Mouse (Mus musculus) kidney, postnatal 36 days (tissue): ENCODE measurements at regions not wholly inside any gene's neighbourhood (a gene's known extent, or its start where the extent isn't known, plus 50 kb on each side); places are given as distances from the start of the nearest gene placed in this dataset.

Experiments used
- DNase-seq, 2 experiments: peaks; one replicate each; pipeline ENCODE4 v3.0.0; 2021 to 2022; ENCODE audit warnings: mixed read lengths in 2 of 2

DNA sequence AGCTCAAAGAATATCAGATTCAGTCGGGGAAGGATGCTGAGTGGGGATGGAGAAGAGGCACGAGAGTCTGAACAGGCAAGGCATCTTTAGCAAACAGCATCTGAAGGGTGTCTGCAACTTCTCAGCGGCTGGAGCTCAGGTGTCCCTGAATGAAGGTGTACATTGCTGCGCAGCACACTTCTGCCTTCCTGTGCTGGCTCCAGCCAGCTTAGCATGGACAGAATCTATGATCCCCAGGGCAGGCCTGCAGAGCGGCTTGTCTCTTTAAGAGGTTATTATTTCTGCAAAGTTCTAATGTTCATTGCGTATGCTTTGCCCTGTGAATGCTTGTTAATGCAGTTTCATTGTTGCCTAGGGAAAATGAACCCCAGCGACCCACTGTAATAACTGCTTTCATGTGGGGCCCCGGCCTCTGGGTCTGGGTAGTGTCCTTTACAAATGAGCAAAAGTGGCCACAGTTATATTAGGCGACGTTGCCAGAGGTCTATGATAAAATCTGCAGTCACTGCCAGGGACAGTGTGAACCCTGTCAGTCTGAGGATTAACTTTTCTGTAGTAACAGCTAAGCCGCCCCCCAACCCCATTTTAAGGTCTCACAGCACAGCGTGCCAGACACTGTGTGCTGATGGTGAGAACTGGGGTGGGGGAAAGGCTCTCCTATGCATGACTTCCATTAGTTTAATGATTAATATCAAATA, 88.3 kb upstream of the Bmper start:
- DNase-seq: no peak

DNA sequence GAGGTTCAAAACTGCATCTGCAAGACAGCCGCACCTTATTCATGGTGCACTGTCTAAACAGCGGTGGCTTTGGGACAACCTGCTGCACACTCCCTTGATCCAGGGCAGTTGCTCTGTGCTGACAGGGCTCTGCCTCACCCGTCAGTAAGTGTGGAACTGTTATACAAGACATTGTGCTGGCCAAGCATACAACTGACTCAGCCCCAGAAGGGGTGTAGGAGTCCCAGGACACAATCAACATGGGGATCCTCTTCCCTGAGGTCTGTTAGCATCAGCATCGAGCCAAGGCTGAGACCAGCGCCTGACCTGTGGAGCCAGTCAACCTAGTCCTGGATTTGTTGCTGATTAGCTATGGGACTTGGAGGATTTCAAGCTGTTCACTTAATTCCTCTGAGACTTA, 86.4 kb upstream of the Bmper start:
- no peak for DNase-seq

DNA sequence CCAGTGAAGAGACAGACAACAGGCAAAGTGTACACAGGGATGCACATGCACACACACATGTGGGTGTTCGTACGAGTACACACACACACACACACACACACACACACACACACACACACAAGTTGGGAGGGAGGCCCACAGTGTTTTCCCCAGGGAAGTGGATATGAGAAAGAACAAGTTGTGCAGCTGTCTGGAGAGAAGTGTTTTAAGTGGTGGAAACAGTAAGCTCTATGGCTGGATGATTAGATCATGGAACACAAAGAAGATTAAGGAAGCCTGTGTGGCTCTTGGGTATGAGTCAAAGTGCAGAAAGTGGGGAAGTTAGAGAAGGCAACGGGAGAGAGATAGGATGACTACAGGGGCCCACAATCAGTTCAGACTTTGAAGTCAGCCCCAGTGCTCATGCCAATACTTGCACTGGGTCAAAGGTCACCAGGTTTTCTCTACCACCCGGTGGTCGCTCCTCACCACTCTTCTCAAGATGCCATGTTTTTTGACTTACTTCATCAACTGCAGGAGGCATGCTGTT, 85.1 kb upstream of the Bmper start:
- no peak for DNase-seq

DNA sequence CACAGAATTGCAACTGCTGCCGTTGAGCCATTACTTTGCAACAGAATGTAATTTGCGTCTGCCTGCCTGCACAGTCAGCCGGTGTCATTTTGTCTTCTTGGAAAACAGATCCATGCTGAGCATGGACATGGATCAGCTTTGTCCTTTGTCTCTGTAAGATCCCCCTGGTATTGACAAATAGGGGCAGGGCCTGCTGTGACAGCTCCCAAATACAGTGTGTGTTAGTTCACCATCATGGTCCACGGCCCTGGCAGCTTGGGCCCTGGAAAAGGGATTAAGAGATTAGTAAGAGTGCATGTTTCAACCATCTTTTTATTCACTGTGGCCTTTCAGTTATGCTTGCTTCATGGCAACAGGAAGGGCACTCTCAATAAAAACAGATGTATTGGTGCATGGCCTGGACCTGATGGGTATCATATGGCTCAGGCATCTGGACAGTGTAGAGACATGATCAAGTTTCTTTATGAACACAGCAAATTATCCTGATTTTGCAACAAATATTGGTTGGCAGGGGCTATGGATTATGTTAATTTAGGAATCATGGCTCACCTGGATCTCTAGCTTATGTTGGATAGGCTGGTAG, 83.2 kb upstream of the Bmper start:
- no peak for DNase-seq

DNA sequence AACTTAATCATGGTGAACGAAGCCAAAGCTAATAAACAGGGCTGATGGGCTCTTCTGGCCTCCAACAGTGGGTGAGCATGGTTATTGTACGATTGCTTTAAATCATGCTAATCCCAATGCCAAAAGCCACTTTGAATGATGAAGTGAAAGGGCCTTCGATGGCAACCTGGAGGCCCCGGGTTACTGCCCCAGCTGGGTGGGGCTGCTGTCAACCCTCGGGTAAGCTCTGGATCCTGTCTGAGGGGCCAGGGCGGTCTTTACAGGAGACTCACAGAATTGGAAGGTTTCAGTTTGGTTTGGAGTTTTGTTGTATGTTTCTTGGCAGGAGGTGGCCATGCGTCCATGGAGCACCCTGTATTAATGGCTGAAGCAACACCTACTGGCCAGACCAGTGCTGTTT, 78.6 kb upstream of the Bmper start:
- DNase-seq: no peak

DNA sequence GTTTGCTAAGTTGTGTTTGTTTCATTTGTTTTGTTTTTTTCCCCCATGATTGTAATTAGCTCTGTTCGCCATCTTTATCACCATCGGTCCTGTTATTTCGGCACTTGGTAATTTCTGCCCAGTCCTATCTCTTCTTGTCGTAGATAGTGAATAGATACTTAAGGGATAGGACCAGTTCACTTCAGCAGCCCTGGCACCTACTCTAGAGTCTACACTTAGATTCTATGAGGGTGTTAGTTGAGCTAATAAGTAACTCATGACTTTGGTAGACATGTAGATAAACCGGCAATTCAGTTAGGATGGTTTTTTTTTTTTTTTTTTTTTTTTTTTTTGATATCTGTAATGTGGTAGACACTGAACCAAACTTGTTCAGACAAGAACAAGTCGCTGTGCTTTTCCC, 72.5 kb upstream of the Bmper start:
- DNase-seq: no peak

DNA sequence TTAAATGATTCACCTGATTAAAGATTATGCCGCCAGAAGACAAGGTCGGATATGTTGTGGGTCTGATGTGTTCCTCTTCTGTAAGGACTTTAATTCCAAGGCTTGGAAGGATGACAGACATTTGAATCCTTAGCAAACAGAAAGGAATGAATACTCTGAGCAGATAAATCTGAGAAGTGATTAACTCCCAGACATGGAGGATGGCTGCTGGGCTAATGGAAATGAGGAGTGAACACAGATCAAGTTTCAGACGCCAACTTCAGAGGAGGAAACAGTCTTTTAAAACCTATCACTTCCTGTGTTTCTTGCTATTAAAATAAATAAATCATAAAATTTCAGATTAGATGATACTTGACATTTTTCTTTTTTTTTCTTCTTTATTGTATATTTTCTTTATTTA, 72.0 kb upstream of the Bmper start:
- DNase-seq: no peak

DNA sequence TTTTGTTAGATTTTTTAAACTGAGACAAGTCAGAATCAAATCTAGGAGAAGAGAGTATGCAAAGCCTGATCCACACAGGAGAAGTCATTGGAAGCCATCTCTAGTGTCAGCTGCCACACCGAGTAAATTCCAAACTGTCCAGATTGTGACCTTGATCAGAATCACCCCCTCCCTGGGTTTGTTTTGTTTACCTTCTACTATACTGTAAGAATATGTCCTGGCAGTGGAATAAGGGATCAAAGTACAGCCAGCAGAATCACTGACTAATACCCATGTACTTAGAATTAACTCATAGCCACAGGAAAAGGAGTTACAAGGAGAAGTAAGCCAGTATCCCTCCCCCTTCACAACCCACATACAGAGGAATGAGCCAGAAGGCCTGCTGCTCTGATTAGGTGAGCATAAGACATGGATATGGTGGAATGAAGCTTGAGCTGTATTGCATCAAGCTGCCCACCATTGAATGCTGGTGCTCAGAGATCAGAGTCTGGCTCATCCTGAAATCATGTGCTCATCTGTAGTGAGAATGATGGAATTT, 70.9 kb upstream of the Bmper start:
- DNase-seq: no peak

DNA sequence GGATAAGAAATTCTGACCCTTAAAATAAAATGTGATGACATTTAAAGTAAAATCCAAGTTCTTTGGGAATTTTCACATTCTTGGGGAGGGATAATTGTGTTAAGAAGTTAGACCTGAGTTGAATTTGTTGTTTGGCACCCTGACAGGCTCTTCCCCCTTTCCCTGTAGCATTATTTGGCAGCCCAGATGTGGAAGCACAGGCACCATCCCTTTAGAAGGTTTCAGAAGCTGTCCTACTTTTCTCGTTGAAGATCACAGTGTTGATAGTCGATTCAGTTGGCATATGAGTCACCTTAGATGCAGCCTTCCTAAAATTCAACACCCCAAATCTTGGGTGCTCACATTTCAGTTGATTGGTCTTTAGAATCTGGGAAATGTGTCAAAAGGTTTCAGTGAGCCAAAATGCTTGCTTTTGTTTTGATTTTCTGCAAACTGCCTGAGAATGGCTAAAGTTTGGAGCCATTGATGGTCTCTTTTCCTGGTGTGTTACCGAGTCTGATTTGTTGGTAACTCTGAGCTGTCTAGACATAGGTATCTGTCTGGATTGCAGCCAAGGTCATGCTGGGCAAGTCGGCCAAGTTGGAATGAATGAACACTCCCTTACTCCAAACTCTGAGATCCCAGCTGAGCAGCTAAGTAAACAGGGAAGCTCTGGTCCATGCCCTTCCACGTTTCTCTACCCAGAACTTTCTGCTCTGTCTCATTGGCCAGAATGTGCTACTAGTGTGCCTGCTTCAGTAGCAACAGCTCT, 65.9 kb upstream of the Bmper start:
- peak in 1 of 2 experiments; percentile 4 for DNase-seq

DNA sequence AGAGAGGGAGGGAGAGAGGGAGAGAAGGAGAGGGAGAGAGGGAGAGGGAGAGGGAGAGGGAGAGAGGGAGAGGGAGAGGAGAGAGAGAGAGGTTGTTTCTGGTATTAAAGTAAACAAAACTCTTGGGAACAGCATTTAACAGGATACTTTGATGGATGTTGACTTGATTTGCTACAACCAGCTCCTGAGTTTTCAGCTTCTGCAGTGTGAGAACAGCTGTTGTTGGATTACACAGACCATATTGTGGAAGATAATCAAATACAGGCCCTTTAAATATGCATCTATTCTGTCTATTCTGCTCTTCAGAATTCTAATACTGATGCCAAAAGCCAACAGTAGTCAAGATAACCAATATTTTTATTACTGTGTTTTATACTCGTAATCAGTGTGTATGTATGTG, 64.4 kb upstream of the Bmper start:
- DNase-seq: no peak

DNA sequence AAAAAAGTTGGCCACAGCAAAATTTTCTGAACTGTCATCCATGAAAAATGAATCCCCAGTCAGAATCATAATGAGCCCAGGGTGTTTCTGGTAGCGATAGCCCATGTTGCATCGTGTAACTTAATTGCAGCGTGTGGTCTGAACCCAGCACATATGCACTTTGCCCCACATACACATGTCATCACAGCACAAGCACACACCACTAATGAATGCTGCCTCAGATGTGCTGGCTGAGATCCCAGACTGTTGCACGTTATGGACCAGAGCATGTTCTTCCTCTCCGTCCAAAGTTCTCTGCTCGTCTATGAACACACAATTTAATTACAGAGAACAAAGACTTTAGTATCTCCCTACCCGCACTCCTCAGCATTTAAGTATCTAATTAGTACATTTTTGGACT, 61.5 kb upstream of the Bmper start:
- DNase-seq: peak in 1 of 2 experiments; percentile 26

DNA sequence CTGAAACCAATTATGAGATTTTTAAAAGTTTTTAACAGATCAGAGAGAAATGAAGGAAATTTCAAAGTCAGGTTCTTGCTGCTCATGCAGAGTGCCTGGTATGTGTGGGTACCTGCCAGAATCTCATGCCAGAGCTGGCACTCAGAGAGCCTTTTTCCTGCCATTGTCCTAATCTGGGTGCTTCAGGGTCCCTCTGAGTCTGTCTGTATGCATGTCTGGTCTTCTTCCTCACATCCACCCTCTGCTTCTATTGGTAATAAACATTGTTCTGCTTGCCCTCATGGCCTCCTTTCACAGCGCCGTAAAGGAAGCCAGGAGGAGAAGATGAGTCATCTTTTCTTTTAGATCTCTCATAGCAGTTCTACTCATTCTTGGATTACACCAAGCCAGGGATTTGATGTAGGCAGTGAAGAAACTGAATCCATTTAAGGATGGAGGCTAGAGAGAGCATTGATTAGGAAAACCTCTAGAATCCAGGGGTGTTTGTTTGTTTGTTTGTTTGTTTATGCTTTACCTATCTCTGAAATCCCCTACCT, 55.8 kb upstream of the Bmper start:
- DNase-seq: no peak

DNA sequence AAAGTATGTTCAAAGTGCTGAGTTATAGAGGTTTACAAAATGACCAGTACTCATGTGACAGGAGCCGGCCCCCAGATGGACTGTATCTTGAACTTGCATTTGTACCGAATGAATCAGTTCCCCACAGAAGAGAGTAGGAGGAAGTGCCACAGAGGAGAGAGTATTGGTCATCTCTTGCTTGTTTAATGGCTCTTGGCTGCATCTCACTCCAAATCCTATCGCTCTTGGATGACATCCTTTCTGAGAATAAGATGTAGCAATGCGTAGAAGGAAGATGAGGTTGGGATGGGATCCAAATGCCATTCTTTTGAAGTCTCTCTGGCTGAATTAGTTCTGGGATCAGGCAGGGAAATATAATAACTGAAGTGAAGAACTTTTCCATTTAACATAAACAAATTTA, 55.2 kb upstream of the Bmper start:
- DNase-seq: peak in 1 of 2 experiments; percentile 2

DNA sequence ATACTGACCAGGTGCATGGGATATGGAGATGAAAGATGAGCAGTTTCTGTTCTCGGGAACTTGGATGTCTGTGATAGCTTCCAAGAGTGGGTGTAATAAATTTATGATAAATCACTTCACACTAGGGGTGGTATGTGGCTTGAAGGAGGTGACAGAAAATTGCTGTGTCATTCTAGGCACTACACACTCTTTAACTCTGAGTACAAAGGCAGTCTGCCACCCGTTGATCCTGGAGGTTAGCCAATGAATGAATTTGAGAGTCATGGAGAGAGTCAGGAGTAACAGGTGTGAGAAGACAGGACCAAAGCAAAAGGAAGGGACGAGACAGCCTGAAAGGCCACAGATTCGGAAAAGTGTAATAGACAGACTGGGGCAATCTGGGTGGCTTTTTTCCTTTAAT, 54.7 kb upstream of the Bmper start:
- no peak for DNase-seq

DNA sequence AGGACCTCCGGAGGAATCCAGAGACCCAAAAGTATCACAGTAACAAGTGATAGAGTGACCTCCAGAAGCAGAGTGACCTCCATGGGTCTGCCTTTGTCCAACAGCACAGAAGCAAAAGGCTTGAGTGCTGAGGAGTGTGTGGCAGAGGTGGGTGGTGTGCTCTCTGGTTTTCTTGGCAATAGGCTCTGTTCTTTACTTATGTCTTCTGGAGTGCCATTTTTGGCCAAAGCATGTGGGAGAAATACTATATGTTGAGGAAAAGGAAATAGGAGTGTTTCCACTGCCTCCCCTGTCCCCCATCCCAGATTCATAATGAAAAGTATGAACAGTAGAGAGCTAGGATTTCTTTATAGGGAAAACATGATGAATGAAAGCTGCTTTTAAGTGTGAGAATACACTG, 51.5 kb upstream of the Bmper start:
- DNase-seq: no peak
